Mouse (Mus musculus) layer of hippocampus, adult 9-10 months (tissue): ENCODE results near the gene Ifngr1.
A peak's percentile ranks its signal among the peaks of the same experiment; 100 is the strongest.

ENCODE experiments used
- DNase-seq: peaks from one replicate; pipeline ENCODE4 v3.0.0; 2022; ENCODE audit warnings: low spot score

Gene Ifngr1

DNA sequence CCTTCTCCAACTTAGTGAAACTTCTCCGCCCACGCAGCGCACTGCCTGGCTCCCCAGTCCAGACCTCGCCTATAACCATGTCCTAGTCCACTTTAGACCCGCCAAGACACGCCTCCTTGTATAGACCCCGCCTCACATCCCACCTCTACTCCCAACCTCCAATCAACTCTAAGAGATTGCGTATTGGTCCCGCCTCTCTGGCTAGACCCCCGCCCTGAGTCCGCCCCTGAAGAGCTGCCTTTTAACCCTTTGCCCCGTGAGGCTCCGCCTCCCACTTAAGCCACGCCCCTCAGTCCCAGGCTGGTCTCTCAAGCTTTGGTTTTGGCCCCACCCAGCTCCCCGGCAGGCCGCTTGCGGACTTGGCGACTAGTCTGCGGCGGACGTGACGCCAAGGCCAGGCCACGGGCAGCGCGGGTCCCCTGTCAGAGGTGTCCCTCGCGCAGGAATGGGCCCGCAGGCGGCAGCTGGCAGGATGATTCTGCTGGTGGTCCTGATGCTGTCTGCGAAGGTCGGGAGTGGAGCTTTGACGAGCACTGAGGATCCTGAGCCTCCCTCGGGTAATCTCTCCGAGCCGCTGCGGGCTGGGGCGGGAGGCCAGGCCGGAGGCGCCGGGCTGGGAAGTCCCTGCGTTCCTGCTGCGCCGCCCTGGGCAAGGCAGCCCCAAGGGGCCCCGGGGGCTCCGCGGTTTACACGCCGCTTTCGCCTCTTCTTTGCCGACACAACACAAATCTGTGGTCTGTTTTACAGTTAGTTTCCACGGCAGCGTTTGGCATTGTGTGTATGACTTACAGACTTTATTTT is at the start of gene Ifngr1:
Ifngr1 (plus strand) TSS at position 309 of the 801 bp plus-strand sequence.
- peak; percentile 93 for DNase-seq

DNA sequence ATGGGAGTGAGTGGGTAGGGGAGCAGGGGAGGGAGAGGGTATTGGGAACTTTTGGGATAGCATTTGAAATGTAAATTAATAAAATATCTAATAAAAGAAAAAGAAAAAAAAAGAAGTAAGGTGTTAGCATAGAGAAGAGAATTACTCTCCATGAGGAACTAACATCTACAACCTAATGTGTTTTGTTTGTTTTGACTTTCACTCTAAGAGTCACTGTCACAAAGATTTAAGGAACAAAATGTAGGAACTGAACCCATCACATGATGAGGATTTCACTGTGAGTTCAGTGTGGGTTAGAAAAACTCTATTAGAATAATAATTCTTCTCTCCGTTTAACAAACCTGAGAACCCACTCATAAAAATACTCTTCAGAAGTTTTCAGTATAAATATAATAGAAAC is 44.9 kb upstream of the Ifngr1 start:
- no peak for DNase-seq

DNA sequence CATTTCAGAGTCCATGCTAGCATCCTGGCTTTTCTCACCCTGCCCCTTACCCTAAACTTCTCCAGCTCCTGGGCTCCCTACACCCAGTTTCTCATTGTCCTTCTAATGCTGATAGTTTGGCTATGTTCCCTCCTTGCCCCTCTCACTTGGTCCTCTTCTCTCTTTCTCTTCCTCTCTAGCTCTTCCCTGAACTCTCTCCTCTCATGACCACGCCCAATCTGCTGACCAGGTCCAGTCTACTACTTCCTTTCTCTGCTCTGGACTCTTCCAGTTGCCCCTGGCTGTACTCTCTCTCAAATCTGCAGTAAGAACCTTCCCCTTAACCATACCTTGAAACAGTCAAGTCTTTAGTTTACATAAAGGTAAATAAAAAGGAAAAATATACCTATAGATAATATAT is 43.7 kb upstream of the Ifngr1 start:
- no peak for DNase-seq

DNA sequence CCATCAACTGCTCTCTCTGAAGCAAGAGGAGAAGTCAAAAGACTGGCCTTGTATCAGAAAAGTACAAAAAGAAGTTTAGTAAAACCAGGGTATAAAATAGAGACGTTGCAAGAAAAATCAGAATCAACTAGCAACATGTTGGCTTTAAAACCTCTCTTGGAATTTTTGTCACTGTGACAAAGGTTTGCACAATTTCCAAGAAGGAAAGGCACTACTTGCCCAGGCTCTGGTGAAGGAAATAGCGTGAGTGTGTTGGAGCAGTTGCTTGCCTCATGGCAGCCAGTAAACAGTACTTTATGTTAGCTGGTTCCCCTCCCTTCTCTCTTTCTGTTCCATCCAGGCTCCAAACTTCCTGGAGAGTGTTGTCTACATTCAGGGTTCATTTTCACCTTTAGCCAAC is 43.3 kb upstream of the Ifngr1 start:
- no peak for DNase-seq

DNA sequence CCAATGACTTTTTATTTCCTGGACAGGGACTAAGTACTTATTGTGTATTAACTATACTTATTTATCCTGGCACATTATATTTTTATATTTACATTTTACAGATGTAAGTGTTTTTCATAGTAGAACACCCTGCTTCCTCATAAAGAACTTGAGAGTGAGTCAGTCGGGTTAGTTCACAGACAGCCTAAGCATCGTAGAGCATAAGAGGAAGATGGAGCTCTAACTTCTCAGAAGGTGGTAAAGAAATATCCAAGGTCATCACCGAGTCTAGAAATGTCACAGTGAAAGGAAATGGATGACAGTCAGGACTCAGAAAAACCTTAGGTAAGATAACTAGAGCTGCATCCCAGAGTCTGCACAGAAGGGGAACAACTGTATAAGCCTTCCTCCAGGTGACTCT is 40.2 kb upstream of the Ifngr1 start:
- no peak for DNase-seq

DNA sequence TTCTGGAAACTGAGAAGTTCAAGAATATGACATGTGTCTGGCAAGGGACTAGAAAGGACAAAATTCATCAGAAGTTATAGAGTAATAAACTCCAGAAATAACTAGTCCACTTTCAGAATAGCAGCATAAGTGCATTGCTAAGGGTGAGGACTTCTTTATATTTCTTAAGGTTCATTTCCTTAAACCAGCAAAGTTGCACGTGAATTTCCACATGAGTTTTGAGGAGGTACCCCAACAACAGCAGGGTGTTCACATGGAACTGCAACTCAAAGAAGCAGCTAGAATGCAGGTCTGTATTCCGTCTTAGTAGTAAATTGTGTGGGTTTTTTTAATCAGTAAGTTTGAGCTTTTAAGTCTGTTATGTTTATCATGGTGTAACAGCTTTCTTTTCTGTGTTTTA is 37.9 kb upstream of the Ifngr1 start:
- no peak for DNase-seq

DNA sequence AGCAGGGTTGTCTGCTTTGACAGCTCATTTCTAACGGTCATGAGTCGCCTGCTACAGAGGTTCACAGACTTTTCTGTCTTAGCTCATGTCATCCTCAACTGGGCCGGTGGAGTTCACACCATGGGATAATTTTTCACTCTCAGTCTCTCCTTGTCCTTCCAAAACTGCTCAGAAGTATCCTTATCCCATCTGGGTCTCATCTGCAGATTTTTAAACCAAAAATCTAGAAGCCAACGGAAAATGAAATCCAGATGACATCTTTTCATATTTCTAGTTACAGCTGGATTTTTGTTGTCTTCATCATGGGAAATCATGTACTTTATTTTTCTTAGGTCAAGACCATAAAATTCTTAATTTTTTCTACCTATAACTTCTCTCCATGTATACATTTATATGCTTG is 34.1 kb upstream of the Ifngr1 start:
- no peak for DNase-seq

DNA sequence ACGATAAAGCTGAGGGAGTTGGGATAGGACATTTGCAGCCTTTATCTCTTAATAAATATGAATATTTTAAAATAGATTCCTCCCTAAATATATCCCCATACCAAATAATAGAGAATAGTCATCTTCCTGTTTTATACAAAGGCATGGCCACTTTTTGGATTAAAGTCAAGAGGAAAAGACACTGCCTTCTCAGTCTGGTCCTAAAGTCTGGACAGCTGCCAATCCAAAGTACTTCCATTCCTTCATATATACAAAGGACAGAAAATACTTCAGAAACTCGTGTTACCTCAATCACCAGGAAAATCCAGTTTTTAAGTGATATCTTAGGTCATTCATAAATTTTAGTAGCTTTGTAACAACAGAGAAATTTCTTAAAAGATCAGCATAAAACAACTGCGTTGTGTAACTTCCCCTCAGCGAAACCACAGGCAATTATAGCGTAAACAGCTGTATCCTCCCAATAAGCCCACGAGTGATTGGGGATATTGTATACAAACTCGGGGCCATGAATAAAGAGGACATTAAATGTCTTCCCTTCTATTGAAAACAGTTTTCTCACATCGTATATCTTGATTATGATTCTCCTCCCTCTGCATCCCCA is 32.1 kb upstream of the Ifngr1 start:
- DNase-seq, result no peak

DNA sequence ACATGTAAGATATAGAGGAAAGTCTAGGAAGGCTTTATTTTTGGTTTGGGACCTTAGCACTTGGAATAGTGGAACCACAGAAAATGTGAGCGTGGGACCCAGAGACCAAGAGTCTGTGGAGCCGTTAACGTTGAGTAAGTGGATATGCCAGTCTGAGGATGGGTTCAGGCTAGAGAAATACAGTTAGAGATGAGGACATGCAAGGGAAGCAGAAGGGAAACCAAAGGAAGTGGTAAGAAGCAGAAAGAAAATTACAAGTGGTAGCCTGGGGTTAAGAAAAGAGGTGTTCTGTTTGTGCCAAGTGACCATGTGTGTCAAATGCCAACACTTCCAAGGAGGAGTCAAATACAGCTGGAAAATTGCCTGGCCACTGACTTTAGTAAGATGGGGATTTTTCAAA is 29.2 kb upstream of the Ifngr1 start:
- DNase-seq, result no peak

DNA sequence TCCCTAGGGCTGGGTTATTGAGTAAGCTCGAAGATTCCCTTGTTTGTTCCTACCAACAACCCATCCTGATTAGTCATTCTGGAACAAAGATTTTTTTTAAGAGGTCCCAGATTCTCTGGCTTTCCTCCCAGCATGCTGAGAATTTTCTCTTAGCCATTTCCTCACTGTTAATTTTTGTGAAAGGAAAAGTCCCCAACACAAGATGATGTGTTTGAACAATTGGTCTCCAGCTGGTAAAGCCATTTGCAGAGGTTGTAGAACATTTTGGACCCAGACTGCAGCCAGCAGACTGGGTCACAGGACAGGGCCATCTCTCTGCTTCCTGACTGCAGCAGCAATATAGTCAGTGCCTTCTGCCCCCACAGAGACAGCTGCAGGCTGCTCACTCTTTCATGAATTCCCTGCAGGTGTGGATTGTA is 28.3 kb upstream of the Ifngr1 start:
- no peak for DNase-seq

DNA sequence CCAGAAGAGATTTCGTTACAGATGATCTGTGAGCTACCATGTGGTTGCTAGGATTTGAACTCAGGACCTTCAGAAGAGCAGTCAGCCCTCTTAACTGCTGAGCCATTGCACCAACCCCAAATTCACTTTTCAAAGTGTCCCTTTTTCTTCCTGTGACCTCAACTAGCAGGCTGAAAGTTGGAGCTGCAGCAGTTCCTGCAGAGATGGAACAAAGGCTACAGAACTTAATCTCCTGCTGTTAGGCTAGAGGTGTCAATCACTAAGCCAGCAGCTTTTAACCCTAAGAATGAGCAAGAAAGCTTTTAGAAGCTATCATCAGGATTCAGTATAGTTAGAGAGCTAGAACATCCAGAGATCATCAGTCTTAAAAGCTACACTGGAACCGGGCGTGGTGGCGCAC is 24.3 kb upstream of the Ifngr1 start:
- no peak for DNase-seq

DNA sequence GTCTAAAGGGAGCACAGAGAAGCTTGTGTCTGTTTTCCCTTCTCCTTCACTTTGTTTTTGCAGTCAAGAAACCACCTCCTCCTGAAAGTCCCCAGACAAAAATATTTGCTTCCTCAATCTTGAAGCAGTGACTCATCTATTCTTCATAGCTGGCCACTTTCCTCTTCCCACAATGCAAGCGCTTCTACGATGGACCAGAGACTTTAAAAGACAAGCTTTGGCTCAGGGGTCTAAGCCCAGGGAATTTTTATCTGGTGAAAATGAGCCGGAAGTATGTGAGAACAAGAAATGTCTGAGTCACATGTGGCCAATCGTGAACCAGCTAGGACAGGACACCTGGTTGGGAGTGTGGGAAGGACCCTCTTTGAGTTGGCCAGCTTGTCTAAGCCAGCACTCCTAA is 21.5 kb upstream of the Ifngr1 start:
- no peak for DNase-seq

DNA sequence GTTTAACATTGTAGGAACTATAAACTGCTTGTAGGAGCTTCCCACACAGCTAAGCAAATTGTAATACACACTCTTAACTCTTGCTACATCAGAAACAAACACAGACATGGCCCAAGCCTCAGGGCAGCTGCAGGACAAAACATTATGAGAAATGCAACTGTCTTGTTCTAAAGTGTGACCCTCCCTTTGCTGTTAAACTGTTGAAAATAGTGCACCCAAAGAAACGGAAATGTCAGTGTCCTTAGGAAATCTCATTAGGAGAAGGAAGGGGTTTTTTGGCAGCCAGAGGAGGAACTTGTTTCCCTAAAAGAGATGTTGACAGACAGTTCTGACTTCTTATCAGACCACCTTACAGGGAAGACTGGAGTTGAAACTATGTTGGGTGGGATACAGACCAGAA is 21.0 kb upstream of the Ifngr1 start:
- no peak for DNase-seq

DNA sequence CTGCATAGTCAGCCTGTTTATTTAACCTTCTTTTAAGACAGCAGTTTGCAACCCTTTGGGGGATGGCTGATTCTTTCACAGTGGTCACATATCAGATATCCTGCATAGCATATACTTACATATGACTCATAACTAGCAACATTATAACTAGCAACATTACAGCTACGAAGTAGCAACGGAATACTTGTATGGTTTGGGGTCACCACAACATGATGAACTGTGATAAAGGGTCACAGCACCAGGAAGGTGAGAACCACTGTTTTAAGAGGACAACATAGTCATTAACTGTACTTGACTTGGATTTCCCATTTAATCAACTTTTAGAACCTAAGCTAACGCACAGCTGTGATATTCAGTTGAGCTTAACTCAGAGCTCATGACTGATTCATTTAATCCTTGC is 14.2 kb upstream of the Ifngr1 start:
- DNase-seq, result no peak

DNA sequence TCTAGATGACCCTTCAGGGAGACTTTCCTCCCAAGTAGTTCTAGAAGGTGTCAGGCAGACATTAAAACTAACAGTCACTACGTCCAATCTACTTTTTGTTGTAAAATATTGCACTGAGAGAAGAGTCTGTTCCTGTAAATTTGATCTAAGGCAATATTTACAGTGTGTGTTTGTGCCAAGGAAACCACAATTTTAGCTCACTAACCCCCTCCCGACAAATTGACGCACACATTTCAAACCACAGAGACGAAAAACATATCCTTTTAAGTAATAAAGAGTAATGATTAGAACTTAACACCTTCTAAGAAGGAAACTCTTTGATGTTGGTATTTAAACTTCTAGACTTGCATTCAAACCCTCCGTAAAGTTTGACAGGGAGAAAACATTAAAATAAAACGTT is 13.7 kb upstream of the Ifngr1 start:
- DNase-seq, result no peak

DNA sequence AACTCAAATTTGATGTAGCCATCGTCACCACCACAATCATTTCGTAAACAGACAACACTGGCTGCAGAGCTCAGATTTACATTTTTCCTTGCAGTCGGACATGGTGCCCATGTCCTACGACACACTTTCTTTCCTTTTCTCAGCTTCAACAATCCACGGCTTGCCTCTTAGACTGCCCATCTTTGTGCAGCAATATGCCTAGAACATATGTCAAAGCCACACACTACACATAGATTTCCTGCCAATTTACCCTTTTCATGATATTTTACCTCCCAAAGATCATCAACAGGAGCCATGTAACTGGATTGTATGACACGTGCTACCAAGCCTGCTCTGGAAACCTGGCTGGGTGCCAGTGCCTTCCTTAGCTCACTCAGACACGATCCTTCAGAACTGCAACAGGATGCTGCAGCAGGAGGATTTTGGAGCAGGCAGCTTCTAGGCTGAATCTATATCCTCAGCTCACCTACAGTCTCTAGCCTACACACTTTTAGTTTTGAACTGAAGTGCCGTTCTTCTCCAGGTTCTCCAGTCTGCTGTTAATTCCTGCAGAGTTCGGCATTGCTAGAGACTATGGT is 13.3 kb upstream of the Ifngr1 start:
- DNase-seq, result no peak

DNA sequence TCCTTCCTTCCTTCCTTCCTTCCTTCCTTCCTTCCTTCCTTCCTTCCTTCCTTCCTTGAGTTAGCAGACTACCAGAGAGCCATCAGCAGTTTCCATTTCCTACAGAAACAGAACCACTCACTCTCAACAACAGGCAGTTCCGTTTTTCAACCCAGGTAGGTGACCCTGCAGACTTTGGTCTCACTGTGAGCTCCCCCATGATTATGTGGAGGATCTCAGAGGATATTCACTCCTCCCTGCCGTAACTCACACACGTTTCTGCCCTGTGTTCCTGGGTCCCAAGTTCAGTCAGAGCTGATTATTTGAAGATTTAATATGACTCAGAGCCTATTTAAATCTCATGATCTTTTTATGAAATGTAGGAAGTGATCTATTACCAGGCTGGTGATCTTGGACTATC is 11.1 kb upstream of the Ifngr1 start:
- no peak for DNase-seq

DNA sequence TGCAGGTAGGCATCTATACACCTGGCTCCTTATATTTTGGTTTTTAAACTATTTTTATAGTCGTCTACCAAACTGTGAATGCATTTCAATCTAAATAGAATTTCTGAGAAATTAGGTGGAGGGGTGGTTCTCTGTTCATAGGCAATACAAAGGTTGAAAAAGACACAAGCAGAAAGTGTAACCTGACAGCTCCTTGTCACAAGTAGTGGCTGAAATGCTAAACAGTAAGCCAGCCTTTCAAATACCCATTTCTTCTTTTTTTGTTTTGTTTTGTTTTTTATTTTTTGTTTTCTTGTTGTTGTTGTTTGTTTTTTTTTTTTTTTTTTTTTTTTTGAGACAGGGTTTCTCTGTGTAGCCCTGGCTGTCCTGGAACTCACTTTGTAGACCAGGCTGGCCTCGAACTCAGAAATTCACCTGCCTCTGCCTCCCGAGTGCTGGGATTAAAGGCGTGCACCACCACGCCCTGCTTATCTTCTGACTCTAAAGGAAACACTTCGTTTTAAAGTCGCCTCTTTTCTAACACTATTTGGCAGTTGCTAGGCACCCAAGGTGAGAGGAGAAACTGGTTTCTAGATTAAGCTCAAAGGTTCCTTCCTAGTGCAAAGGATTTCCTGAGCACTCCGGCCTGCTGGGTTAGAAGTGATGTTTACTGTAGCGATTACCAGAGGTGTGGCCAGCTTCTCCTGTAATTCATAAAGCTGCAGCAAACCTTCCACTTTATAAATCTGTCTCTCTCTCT is 9.7 kb upstream of the Ifngr1 start:
- no peak for DNase-seq

DNA sequence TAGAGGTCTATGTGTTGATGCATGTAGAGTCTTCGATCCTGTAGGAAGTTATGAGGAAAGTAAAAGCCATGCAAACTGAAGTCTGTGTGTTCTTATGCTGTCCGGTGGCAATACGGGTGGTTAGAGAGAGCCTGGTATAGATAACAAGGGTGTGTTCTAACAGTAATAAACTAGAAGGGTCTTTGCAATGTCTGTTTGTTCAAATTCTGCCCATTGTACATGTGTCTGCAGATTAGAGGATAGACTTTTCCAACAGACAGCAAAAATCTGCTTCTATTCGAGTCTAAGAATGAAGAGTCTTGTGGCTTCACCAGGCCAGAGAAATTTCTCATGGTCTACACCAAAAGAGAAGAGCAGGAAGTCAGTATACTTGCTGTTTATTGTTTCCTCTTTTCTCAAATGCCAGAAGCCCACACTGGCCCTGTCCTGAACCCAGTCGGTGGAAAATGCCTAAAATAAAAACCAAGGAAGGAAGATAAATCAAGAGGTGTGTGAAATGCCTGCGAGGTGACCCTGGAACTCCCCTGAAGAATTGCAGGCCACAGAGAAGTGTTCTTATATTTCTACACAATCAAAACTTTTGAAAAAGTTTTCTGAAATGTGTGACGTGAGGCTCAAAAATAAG is 8.8 kb upstream of the Ifngr1 start:
- no peak for DNase-seq

DNA sequence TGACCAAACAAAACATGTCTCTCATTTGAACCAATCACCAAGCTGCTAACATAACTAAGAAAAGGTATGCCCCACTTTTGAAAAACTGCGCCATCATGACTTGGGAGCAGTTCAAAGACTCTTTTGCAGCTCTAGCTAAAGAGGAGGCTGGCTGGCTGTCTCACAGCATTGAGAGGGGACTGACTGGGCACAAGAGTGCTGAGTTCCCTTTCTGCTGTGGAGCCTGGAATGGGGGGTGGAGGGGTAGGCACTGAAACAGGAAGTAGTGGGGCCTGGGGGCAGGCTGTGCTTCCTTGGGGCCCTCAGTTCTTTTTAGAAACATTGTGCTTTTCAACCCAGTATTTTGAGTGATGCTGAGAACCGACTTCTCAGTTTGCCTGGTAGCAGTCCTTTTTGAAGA is 7.7 kb upstream of the Ifngr1 start:
- no peak for DNase-seq

DNA sequence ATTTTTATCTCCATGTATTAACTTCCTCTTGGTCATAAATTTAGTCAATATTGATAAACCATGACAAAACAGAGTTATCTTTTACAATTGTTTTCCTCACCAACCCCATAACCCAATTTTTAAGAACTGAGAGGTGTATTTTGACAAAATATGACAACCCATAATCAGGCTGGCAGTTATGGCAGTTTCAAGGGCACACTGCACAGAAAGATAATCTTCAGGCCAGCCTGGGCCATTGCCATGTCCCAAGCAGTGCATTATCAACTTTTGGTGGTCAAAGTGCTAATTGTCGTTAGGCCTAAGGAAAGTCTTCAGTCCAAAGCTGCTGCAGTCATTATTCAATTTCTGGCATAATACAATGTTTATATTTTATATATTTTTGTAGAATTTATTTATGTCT is 6.9 kb upstream of the Ifngr1 start:
- no peak for DNase-seq

DNA sequence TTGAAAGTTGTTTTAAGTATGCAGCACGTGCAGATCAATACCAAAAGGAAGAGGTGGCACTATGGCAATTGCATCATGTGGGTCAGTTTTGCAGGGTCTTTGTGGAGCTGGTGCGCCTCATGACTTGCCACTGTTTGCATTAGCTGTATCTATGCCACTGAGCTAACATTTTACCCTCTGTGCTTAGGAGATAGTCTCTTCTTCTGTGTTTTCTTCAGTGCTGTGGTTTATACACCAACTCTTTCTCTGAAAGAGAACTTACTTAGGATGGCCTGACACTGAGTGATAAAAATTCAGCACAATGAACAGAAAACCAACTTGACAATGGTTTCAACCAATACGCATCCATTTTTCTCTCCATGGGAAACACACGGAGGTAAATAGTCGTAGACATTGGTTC is 5.9 kb upstream of the Ifngr1 start:
- no peak for DNase-seq

DNA sequence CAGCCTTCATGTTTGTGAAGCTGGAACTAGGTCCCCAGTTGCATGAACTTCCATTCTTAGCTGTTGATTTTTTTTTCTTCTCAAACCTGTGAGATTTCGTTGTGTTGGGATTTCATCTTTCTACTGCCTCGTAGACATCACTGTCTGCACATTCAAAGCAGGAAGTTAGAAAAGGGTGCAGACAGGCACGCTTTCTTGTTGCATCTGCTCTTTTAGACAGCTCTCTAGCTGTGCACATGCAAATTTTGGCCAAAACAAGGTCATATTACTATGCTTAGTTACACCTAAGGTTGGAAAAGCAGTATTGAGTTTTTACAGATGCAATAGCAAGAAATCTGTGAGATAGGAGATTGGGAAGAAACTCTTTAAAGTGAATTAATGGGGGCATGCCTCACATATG is 4.5 kb upstream of the Ifngr1 start:
- no peak for DNase-seq
